Mouse (Mus musculus): ENCODE measurements at regions not wholly inside any gene's neighbourhood (a gene's known extent, or its start where the extent isn't known, plus 50 kb on each side); places are given as distances from the start of the nearest gene placed in this dataset.

DNA sequence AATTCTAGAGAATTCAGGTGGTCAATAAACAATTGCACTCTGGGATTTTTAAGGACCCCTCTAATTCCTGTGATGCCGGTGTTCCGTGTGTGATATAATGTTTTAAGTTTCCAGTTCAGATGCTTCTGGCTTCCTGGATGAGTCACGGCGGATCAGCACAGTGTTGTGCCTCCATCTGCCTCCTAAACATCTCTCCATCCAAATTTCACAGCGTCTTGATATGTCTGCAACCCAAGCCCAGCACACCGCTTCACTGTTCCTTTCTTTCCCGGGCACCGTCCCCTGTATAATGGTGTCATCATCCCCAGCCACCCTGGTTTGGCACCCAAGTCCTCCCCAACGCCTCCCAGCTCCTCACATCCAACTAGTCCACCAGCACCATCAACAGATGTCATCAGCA, 114.0 kb upstream of the 1700016C15Rik start:
- intact Hi-C loops (cut with DNase I), result no loop called here

DNA sequence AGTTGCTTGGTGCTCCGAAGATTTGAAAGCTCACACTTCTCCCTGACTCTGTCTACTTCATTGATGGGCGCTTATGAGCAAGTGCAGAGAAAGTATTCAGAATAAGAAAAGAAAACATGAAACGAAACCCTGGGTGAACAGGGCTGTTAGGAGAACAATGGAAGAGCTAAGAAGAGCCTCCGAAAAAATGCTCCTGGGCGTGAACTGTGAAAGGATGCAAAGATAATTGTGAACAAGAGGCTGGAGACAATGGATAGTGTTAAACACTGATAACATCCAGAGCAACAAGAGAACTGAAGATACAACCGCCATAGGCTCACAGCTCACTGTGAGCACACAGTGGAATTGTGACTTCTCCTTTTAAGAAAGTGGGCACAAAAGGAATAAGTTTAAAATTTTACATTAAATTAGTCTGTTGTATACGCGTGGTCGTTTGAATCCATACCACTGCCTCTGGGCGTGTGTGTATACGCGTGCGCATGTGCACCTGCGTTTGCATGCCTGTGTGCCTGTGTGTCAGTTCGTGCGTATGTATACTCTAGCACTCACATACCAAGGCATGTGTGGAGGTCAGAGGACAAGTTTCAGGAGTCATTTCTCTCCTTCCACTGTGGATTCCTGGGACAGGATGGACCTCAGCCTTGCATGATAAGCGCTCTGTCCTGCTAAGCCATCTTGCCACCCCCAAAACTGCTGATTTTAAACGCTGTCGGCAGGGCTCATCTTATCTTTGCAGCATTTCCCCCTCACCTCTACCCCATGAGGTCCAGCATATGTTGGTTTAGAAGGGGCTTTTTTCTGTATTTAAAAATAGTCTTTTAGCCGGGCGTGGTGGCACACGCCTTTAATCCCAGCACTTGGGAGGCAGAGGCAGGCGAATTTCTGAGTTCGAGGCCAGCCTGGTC, 113.0 kb upstream of the 1700016C15Rik start:
- intact Hi-C loops (cut with DNase I), result no loop called here

DNA sequence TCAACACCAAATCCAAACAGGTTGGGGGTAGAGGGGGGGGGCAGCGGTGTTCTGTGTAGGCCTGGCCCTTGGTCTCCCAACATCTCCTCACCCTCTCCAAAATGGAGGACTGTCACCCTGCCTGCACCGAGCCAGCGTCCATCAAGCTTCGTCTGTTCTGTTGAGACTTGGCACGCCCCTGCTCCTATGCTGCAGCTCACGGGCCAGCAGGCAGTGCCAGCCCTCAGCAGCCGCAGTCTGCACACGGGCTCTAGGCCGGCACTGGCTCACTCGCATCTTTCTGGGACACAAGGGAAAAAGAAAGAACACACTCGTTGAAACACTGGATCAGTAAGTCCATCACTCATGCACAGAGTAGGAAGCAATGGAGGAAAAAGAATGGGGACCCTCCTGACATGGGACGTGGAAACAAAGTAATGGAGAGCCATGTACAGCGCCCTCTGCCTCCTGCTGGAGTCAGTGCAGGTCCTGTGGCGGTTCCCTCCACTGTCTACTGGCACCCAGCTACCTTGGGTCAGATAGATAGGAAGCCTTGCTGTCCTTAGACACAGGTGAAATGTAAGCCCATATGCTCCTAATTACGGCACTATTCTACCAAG, 109.0 kb upstream of the 1700016C15Rik start:
- intact Hi-C loops (cut with DNase I), result no loop called here

DNA sequence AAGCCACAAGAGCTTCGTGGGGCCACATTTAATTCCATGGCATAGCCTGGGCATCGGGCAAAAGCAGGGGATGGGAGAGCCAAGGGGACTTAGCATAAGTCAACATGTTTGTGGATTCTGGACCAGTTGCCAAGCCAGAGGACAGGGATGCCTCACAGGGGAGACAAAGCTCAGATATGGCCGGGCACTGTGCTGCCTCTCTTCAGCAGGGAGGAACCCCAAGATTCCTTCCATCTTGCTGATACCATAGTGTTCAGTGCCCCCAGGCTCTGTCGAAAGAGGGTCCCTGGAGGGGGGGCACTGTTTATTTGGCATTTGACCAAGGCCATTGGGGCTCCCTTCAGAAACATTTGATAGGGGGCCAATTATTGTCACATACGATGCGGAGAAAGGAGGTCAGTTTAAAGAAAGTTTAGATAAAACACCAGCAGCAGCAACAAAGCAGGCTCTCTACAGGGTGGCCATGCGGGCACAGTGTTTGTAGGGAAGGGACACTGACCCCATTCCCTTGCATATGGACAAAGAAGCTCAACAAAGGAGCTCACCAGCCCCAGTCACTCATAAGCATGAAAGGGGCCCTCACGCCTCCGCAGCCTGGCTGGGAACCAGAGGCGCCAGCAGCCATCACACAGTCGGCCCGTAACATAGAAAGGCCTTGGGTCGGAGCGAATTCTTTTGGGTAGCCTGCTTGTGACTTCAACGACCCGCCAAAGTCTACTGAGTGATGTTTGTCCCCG, 107.6 kb upstream of the 1700016C15Rik start:
- intact Hi-C loops (cut with DNase I), result no loop called here

DNA sequence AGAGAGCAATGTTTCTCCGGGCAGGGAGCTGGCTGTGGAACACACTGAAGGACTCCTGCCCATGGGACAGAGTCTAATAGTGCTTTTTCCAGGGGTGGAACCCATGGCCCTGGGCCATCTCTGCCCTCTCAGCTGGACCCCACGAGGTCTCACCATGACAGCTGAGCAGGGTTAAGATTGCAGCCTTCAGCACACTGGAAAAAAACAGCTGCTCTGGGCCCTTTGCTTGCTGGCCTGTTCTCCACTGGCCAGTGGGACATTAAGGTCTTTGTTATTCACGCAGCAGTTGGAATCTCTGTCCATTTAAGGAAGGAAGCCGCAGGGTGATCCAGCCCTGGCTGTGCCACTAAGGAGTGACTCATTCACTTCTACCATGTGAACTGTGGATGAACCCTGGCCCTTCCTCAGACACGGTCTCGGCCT, 106.3 kb upstream of the 1700016C15Rik start:
- intact Hi-C loops (cut with DNase I), result no loop called here

DNA sequence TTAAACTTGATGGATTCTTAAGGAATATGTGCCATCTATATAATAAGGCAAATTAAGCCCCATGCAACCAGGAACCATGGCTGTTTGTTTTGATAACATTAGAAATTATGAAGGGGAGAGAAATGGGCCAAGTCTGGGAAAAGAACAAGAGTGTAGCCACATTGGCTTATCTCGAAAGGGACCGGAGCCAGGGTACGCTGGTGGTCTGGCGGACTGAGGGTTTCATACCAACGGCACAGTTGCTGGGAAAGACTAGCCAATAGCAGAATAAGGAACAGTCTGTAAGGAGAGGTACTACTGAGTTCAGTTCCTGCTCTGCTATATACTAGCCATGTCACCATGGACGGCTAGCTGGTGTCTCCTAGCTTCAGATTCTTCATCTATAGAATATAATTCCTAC, 105.9 kb upstream of the 1700016C15Rik start:
- intact Hi-C loops (cut with DNase I), result no loop called here

DNA sequence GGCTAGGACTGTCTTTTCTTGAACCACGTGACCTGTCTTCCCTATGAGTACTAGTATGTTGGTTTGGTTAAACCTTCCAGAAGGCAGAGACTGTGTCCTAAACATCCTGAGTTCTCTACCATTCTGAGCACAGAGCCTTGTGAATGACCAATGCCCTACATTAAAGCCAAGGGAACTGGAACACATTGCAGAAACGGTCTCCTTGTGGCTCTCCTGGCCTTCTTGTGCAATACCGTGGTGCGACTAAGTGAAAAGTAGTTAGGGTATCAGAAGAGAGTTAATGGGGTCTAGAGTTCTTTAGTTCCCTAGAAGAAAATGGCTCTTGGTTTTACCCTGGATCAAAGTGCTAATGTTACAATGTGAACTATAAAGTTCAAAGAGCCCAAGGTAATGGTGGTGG, 101.8 kb upstream of the 1700016C15Rik start:
- intact Hi-C loops (cut with DNase I), result no loop called here

DNA sequence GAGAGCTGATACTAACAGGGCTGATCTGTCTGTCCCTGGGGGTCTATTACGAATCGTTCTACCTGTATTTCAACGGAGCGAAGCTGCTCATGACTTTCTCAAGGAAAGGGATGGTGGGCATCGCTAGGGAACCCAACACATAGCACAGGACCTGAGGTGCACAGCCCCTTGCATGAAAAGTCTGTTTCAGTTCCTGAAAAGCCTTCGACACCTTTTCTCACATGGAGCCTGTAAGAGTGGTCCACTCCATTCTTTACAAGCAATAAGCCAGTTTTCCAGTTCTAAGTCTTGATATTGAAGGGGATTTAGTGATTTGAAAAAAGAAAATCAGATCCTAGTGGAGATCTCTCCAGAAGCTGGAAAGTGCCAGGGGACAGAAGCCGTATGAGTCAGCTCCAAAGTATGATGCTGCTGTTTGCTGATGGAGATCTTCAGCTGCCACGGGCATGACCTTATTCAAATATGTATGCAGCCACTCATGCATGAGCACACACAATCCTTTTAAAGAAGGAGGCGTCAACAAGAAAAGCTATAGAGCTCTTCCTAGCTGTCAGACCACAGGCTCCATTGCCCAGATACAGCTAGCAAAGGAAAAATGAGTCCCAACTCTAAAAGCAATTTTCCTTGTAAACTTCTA, 95.5 kb upstream of the 1700016C15Rik start:
- intact Hi-C loops (cut with DNase I), result no loop called here

DNA sequence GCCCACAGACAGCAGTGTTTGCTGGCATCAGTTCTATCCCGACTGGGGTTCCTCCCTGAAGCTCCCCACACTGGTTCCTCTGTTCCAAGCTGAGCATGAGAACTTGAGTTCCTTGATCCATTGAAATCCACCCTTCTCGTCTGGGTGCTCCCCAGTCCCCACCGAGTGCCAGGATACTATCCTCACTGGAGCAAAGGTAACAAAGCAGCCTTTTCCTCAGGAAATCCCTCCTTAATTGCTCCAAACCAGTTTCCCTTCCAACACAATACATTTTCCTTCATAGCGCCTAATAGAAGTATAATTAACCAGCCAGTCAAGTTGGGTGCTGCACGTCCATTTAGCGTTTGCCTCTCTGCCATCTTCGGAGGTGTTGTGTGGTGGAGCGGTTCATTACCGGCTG, 92.6 kb upstream of the 1700016C15Rik start:
- intact Hi-C loops (cut with DNase I), result no loop called here

DNA sequence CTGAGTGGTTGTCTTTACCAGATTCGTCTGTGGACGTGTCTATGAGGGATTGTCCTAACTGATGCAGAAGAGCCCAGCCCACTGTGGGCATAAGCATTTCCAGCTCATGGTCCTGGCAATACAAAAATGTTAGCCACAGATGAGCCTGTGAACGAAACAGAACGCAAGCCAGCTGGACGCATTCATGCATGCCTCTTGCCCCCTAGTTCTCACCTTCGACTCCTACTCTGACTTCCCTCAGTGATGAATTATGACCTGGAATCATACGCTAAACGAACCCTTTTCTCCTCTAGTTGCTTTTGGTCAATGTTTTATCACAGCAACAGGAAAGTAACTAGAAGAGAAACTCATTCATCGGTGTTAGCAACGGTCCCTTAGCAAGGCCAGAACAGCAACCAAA, 91.2 kb upstream of the 1700016C15Rik start:
- intact Hi-C loops (cut with DNase I), result no loop called here

DNA sequence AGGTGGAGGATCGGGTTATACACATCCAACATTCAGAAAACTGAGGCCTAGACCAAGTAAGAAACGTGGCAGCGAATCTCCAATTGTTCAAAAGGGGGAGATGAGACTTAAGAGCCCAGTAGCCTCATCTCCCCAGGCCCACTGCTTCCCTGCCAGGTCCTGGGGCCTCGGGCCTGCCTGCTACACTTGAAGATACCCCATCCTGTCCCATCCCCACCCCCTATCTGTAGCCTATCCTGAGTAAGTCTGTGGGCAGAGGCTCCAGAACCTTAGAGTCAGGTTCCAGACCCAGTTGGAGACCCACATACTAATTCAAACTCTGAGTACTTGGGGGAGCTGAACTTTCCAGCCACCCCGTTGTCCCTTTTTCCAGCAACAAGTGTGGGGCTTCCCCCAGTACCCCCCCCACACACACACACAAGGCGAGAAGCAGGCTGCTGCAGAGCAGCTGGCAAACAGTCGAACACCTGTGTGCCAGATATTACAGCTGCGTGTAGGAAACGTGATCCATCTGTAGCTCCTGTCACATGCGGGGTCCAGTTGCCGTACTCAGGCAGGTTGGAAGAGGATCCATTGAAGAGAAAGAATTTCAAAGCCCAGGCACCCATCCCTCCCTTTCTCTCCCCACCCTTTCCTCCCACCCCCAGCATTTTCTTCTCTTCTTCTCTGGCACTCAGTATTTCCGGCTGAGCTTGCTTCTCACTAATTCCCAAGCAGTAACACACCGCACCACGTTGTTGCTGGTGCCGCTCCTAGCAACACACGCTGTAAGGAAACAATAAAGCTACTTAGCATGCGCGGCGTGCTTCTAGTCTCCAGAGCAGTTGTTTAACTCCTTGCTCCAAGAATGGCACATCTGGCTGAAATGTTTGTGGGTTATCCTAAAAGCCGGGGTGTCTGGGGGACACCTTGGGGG, 89.4 kb upstream of the 1700016C15Rik start:
- intact Hi-C loops (cut with DNase I), result no loop called here

DNA sequence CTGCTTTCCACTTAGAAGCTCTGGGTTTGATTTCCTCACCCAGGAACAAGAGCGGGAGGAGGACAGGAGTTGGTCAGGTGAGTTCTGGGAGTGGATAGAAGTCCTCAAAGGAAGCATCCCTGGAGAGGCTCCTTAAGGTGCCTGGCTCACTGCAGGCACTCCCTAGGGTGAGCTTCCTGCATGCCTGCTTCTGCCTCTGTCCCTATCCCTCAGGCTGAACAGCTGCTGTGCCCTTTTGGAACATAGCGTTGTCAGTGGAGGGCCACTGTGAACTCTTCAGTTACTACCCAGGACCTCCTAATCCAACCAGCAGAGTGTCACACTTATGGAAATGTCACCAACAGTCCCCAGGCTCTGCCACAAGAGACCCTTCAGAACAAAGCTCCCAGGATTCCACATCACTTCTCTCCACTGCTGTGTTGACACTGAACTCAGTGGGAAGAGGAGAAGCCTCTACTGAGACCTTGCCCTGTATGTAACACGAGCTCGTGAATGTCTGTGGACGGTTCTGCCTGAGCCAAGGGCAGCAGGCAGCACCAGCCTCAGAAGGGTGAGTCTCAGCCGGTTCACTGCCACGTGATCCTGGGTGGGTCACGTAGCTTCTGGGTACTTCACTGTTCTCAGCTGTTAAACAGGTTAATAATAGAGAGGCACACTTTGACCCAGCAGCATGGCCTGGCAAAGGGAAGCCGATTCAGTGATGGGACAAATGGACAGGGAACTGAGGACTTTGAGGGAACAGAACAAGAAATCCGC, 86.7 kb upstream of the 1700016C15Rik start:
- intact Hi-C loops (cut with DNase I), result no loop called here

DNA sequence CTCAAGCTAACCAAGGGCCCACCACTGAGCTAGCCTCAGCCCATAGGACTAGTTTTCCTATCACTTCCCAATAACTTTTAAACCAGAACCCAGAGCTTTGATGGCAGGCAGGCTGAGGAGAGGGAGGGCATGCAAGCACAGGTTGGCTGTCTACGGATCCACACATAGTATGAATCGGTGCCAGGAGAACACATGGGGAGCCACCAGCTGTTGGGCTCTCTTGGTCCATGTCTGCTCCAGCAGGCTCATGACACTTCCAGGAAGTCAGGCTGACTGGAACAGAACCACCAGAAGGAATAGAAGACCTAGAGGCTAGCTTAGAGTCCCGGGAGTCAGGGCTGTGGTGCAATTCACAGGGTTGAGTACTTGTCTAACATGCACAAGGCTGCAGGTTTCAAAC, 86.0 kb upstream of the 1700016C15Rik start:
- intact Hi-C loops (cut with DNase I), result no loop called here

DNA sequence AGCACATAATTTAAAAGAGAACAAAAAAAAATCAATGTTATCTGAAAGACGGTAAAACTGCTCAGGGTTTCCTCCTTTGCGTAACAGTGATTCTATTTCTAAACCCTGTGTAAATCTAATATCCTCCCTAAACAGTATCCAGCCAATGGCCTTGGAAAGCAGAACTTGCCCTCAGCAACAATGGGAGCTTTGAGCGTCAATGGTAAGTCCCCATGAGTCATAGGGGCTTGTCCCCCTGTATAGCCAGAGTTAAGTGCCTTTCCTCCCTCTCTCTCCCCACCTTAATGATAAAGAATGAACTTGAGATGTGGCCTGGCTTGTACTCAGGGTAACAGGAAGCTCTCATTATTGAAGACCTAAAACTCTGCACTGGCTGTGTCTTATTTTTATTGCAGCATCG, 85.4 kb upstream of the 1700016C15Rik start:
- intact Hi-C loops (cut with DNase I), result no loop called here

DNA sequence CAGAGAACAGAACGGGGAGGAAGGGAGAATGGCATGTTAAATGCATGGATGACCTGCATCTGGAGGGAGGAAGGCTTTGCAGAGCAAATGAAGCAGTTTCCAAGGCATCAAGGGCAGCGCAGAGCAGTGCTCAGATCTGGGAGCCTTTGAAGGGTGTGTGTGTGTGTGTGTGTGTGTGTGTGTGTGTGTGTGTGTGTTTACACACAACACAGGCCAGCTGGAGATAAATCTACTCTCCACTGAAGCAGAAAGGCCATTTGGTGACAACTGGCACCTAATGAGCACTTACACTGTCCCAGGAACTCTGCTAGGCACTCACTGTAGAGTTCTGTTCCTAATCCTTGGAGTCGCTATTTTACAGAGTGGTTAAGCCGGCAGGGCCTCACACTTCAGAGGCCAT, 84.3 kb upstream of the 1700016C15Rik start:
- intact Hi-C loops (cut with DNase I), result no loop called here

DNA sequence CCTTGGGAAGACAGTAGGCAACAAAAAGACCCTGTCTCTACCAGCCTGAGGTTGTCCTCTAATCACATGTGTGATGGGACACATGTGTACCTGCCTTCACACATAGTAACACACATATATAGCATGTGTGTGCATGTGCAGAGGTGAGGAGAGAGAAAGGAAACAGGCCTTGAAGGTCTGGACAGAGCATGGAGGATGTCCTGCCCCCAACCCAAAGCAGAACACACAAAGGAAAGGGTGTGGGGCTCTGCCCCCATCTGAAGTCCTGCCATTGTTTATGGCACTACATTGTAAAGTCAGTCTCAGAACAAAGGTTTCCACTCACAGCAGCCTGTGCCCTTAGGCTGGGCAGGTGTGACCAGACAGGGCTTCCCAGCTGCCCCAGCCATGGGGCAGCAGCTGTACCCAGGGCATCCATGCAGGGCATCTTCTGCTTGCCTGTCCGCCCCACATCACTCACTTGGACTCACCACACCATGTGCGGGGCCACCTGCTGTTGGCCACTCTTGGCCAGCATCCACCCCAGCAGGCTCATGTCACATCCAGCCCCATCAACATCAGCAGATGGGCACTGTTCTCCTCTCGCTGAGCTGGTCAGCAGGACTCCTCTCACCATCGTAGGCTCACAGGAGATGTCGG, 83.6 kb upstream of the 1700016C15Rik start:
- intact Hi-C loops (cut with DNase I), result no loop called here

DNA sequence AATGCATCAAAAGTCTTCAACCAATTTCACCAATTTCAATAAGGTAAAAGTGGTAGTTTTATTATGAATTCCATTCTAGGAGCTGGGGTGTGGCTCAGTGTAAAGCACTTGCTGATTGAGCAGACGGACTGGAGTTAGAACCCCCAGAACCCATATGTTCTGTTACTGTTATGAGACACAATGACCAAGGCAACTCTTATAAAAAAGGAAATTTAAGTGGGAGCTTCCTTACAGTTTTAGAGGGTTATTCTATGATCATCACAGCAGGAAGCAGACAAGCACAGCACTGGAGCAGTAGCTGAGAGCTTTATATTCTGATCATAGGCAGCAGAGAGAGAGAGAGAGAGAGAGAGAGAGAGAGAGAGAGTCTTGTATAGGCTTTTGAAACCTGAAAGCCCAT, 81.7 kb upstream of the 1700016C15Rik start:
- intact Hi-C loops (cut with DNase I), result no loop called here

DNA sequence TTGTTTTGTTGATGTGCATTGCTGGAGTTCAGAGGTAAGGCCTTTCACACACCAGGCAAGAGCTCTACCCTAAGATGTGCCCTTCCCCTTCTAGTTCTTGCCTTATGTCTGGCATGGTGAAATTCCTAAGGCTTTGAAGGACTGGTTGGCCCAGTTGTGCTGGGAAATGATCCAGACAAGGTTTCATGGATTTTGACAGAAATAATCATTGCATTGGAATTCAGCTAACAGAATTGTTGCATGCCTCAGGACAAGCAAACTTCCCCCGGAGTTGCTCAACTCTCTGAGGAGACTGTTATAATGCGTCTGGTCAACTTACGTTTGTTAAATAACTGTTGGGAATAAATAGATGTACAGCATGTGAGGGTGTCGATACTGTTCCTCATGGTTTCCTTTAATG, 80.6 kb upstream of the 1700016C15Rik start:
- intact Hi-C loops (cut with DNase I), result no loop called here

DNA sequence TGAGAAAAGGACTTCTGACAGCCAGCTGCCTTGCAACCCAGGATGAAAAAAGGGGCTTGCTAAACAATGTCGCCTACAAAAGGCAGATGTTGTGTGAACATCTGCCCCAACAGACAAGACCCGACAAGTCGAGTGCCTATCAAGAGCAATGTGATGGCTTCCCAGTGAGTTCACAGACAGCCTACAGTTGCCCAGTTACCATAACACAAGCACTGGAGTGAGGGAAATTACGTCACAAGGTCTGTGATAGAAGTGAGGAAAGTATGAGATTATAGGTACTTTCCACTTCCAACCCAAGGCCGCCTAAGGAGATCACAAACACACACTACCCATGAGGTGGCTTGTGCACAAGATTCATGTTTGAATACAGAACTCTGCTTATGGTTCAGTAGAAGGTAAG, 78.4 kb upstream of the 1700016C15Rik start:
- intact Hi-C loops (cut with DNase I), result no loop called here
